Comparison of ENCODE assay signal across 8 mouse cellular contexts in genomic region chr12:84876481-84877121, GRCm38 (mm10). TPM values are rescaled to one million over a fixed set of nuclear protein-coding genes. Genes with fewer than 3 reads are reported as not detected.
DNase-seq lines count a peak whose midpoint lies in the region; ATAC-seq and TF ChIP-seq lines count a peak whose summit lies in the region.

TSS of gene Ltbp2 (minus strand) at chr12:84876532.

- DNase-seq in ES-CJ7 (ENCODE audit: low read depth, low spot score): peak; percentile 95
- peak; percentile 90 to 91 for DNase-seq in cerebellum, adult 18-20 months
- DNase-seq in forebrain, postnatal 0 days: peak; percentile 63
- peak; percentile 71 to 81 for DNase-seq in heart, postnatal 36 days
- peak; percentile 32 to 71 for DNase-seq in layer of hippocampus, adult 2 months (ENCODE audit: low spot score in 2 of 2)
- DNase-seq in lung, embryonic 14.5 days: peak; percentile 86
- peak; percentile 91 for DNase-seq in thymus, adult 2 months

- ATAC-seq in forebrain, postnatal 0 days: peak; percentile 64
- peak; percentile 74 for ATAC-seq in lung, embryonic 14.5 days (ENCODE audit: insufficient read depth)

- peak within 1 kb of the TSS; percentile 28 for H3K4me3 ChIP-seq in forebrain, postnatal 0 days (ENCODE audit: low read depth, low read length)
- H3K4me3 ChIP-seq in layer of hippocampus, adult 2 months: peak within 1 kb of the TSS; percentile 30; the same call in 1 of the 2 replicates
- H3K4me3 ChIP-seq in lung, embryonic 14.5 days (ENCODE audit: low read depth, low read length): peak within 1 kb of the TSS; percentile 42
- peak within 1 kb of the TSS; percentile 38 for H3K4me3 ChIP-seq in olfactory bulb, adult 2 months (ENCODE audit: insufficient read depth, low read depth, low read length)
- H3K4me3 ChIP-seq in thymus, adult 2 months (ENCODE audit: control insufficient read depth, insufficient read depth, low read length): peak within 1 kb of the TSS; percentile 6

- intact Hi-C loops in heart, postnatal 36 days (cut with DNase I): loop anchor here (1.0 to 10.0 kb wide), 2 partner anchors 92 to 188 kb away; no protein-coding TSS in a partner anchor

- no peaks in the 10 kb centered on the region for H3K36me3 ChIP-seq in forebrain, postnatal 0 days (ENCODE audit: insufficient read depth)
- no peaks in the 10 kb centered on the region for H3K36me3 ChIP-seq in lung, embryonic 14.5 days (ENCODE audit: insufficient read depth)
- no peaks in the 10 kb centered on the region for H3K36me3 ChIP-seq in thymus, adult 2 months (ENCODE audit: control insufficient read depth, insufficient read depth, low read length)

- no peaks in the 10 kb centered on the region for H3K9me3 ChIP-seq in forebrain, postnatal 0 days (ENCODE audit: low read length)
- H3K9me3 ChIP-seq in lung, embryonic 14.5 days (ENCODE audit: low read depth, low read length): no peaks in the 10 kb centered on the region

- H3K4me1 ChIP-seq in forebrain, postnatal 0 days (ENCODE audit: insufficient read depth): 0 out of 2 replicates have a peak, but pooled peaks cover 4% of the 10 kb centered on the region
- H3K4me1 ChIP-seq in lung, embryonic 14.5 days (ENCODE audit: insufficient read depth): 0 out of 2 replicates have a peak, but pooled peaks cover 4% of the 10 kb centered on the region
- H3K4me1 ChIP-seq in olfactory bulb, adult 2 months (ENCODE audit: control insufficient read depth, insufficient read depth, low read length): peaks cover 15% of the 10 kb centered on the region
- H3K4me1 ChIP-seq in thymus, adult 2 months (replicated peaks; ENCODE audit: control insufficient read depth, insufficient read depth, low read length): no peaks in the 10 kb centered on the region; the same call in 1 of the 2 replicates

- peak within 1 kb of the TSS; percentile 47 for H3K4me2 ChIP-seq in forebrain, postnatal 0 days (ENCODE audit: low read depth)
- H3K4me2 ChIP-seq in lung, embryonic 14.5 days: peak within 1 kb of the TSS; percentile 64

- peak; percentile 83 for TF ChIP-seq CTCF in forebrain, postnatal 0 days (IDR thresholded peaks at IDR 0.05; ENCODE audit: low read depth)
- TF ChIP-seq CTCF in layer of hippocampus, adult 2 months (conservative IDR thresholded peaks at IDR 0.05): peak; percentile 92
- TF ChIP-seq CTCF in lung, embryonic 14.5 days (IDR thresholded peaks at IDR 0.05; ENCODE audit: low read depth): peak; percentile 98
- TF ChIP-seq CTCF in olfactory bulb, adult 2 months (IDR thresholded peaks at IDR 0.05; ENCODE audit: insufficient read depth, low read depth, low read length): peak; percentile 80
- peak; percentile 97 for TF ChIP-seq CTCF in thymus, adult 2 months (IDR thresholded peaks at IDR 0.05; ENCODE audit: borderline replicate concordance, control insufficient read depth, extremely low read depth, insufficient read depth, low read length, poor library complexity)

- peaks cover 59% of the 10 kb centered on the region for H3K27me3 ChIP-seq in forebrain, postnatal 0 days (ENCODE audit: insufficient read depth, low read length)
- H3K27me3 ChIP-seq in lung, embryonic 14.5 days (ENCODE audit: insufficient read depth, low read length): peaks cover 48% of the 10 kb centered on the region
- peaks cover 17% of the 10 kb centered on the region; the same call in 1 of the 2 replicates for H3K27me3 ChIP-seq in thymus, adult 2 months (ENCODE audit: control insufficient read depth, insufficient read depth, low read length)

- no peak within 1 kb of the TSS for H3K27ac ChIP-seq in forebrain, postnatal 0 days (ENCODE audit: low read depth, low read length)
- H3K27ac ChIP-seq in layer of hippocampus, adult 2 months: no peak within 1 kb of the TSS
- H3K27ac ChIP-seq in lung, embryonic 14.5 days (ENCODE audit: low read depth): no peak within 1 kb of the TSS
- no peak within 1 kb of the TSS for H3K27ac ChIP-seq in olfactory bulb, adult 2 months (ENCODE audit: insufficient read depth, low read depth, low read length)
- no peak within 1 kb of the TSS for H3K27ac ChIP-seq in thymus, adult 2 months (ENCODE audit: control insufficient read depth, insufficient read depth, low read length)

- no peak within 1 kb of the TSS for H3K9ac ChIP-seq in forebrain, postnatal 0 days
- H3K9ac ChIP-seq in lung, embryonic 14.5 days: peak within 1 kb of the TSS; percentile 48

- TF ChIP-seq POLR2A in olfactory bulb, adult 2 months (IDR thresholded peaks at IDR 0.05; ENCODE audit: insufficient read depth, low read depth, low read length): no peak
- TF ChIP-seq POLR2A in thymus, adult 2 months (IDR thresholded peaks at IDR 0.05; ENCODE audit: control insufficient read depth, extremely low read depth, insufficient read depth, low read length, poor library complexity): no peak

- 3% methylated on average over 34 of the region's 34 CpGs for WGBS in forebrain, postnatal 0 days
- WGBS in lung, embryonic 14.5 days: 3% methylated on average over 34 of the region's 34 CpGs
- WGBS in olfactory bulb, adult 2 months: 3% methylated on average over 34 of the region's 34 CpGs
- WGBS in thymus, adult 2 months: 3% methylated on average over 34 of the region's 34 CpGs

RNA-seq across cellular contexts. Expression of gene Ltbp2, which starts in this region (rescaled TPM):
- 0.76 and 1.2 TPM in 2 replicates for total RNA-seq in forebrain, postnatal 0 days (2014; rRNA removed)
- 0.10 and 0.51 TPM in 2 replicates for polyA plus RNA-seq in forebrain, postnatal 0 days (2015; fragmentation: Nextera tagmentation; extraction: Ambion mirVana)
- 1 to 10 TPM; 1.4 to 1.9 TPM for total RNA-seq in heart, postnatal 36 days (2021)
- under 1 TPM; 0.26 to 0.71 TPM for total RNA-seq in layer of hippocampus, adult 2 months (2021)
- polyA plus RNA-seq in lung, embryonic 14.5 days (2014; fragmentation: Nextera tagmentation; extraction: Ambion mirVana): 6.8 and 6.9 TPM in 2 replicates
- not detected in 2 replicates for polyA plus RNA-seq in olfactory bulb, adult 2 months (2012; ENCODE audit: insufficient read depth, insufficient read length, low replicate concordance, missing spikeins)
- polyA plus RNA-seq in thymus, adult 2 months (2012; rRNA removed): 14.3 and 15.1 TPM in 2 replicates

Comparison
In these comparisons a context has a peak if more than half of its experiments do, and no peak if none do; other contexts are left out.
1. Peak in DNase-seq and H3K4me3 ChIP-seq in layer of hippocampus, adult 2 months; RNA of the gene not detected or under 1 TPM.